Mouse (Mus musculus) stomach, embryonic 15.5 days (tissue): Measurements from ENCODE around the gene Usp49. TPM values are rescaled to one million over a fixed set of nuclear protein-coding genes. Genes with fewer than 3 reads are reported as not detected.
A peak's percentile ranks its signal among the peaks of the same experiment; 100 is the strongest.

ENCODE experiments used
- ATAC-seq: fragments of 200-750 bp; cut with Nextera tagmentation; 2 replicates; pipeline ENCODE4 v1.8.0; 2017; ENCODE audit warnings: low read depth, moderate number of reproducible peaks, moderate TSS enrichment; ENCODE audit not compliant: insufficient read depth, low FRiP score
- H3K27ac ChIP-seq: fragments of 300-500 bp; sonication (generic); 2 replicates; pipeline ENCODE4 v1.5.1; 2015; ENCODE audit warnings: mild to moderate bottlenecking, inconsistent platforms
- H3K27me3 ChIP-seq: fragments of 300-500 bp; sonication (generic); replicated peaks from 2 replicates; pipeline ENCODE4 v1.6.1; 2015; ENCODE audit warnings: inconsistent platforms
- H3K36me3 ChIP-seq: fragments of 300-500 bp; sonication (generic); 2 replicates; pipeline ENCODE4 v1.6.1; 2015; ENCODE audit warnings: inconsistent platforms
- H3K4me1 ChIP-seq: fragments of 300-500 bp; sonication (generic); 2 replicates; pipeline ENCODE4 v1.6.1; 2015; ENCODE audit warnings: inconsistent platforms
- H3K4me2 ChIP-seq: fragments of 300-500 bp; sonication (generic); 2 replicates; pipeline ENCODE4 v1.6.1; 2015; ENCODE audit warnings: mild to moderate bottlenecking, inconsistent platforms
- H3K4me3 ChIP-seq: fragments of 300-500 bp; sonication (generic); replicated peaks from 2 replicates; pipeline ENCODE4 v1.5.1; 2015; ENCODE audit warnings: inconsistent platforms
- H3K9ac ChIP-seq: fragments of 300-500 bp; sonication (generic); 2 replicates; pipeline ENCODE4 v1.6.1; 2015; ENCODE audit warnings: inconsistent platforms
- H3K9me3 ChIP-seq: fragments of 300-500 bp; sonication (generic); 2 replicates; pipeline ENCODE4 v1.6.1; 2016; ENCODE audit warnings: inconsistent platforms
- WGBS: fragments of 180-500 bp; shearing (Covaris S2); methylation state at CpG from one replicate; pipeline ENCODE4 v1.1.7; 2015; 5-methylcytosine and 5-hydroxymethylcytosine counted together
- polyA plus RNA-seq: library from polyadenylated mRNA; unstranded; fragments of >200 nt; fragmentation: Nextera tagmentation; extraction: Ambion mirVana; gene quantifications from 2 replicates; pipeline ENCODE4 v1.2.1, GENCODE M21; 2015

Gene Usp49
- polyA plus RNA-seq, 1 experiment from 2014 or later: 6.3 TPM

DNA sequence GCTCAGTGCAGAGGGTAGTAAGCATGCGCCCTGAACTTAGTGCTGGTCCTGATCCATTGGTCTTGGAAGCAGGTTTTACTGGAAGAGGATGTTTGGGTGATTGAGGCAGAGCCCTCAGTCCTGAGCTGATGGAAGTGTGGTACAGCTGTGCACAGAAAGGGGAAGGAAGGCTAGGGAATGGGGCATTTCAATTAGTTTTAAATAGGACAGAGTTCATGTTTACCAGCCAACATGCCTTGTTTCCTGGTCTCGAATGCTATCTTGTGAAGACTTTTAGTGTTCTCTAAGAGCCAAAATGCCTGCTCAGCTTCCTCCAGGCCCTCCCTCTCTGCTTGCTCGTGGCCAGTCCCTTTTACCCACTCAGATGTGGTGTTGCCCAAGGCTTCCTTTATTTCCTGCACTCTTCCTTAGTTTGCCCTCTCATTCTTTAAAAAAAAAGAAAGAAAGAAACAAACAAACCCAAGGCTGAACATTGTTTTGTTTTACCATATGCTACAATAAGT, 28.3 kb downstream of the Usp49 start:
- H3K4me3 ChIP-seq: no peak overlapping the region
- no peak overlapping the region for H3K9ac ChIP-seq
- no peaks in the 10 kb centered on the region for H3K9me3 ChIP-seq
- WGBS: 67% methylated on average over 3 of the region's 3 CpGs
- no peaks in the 10 kb centered on the region for H3K36me3 ChIP-seq
- no peaks in the 10 kb centered on the region for H3K4me1 ChIP-seq
- no peak overlapping the region for H3K4me2 ChIP-seq
- H3K27me3 ChIP-seq: no peaks in the 10 kb centered on the region
- no peak overlapping the region for H3K27ac ChIP-seq
- ATAC-seq: no peak

DNA sequence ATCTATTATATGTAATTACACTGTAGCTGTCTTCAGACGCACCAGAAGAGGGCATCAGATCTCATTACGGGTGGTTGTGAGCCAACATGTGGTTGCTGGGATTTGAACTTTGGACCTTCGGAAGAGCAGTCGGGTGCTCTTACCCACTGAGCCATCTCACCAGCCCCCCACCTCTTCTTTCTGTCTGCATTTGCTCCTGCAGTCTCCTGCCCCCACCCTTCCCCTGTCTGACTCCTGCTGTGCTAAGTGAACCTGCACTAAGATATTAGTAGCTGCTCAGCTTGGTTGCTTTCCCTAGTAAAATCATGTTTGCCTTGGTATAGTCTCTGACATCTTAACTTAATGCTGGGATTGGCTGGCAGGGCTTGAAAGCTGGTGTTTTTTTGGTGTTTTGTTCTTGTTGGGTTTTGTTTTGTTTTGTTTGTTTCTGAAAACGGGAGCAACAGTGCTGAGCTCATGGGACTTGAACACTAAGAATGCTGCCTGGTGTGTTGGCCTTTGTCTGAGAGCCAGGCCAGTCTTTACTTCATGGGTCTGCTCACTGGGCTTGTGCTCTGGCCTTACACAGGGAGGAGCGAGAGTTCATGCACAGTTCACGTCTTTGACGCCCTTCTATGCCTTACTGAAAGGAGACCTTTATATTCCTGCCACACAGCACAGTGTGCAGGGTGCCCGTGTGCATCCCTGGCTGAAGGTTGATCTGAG, 32.7 kb downstream of the Usp49 start:
- no peaks in the 10 kb centered on the region for H3K27me3 ChIP-seq
- no peaks in the 10 kb centered on the region for H3K9me3 ChIP-seq
- 0 out of 2 replicates have a peak, but pooled peaks have one; percentile 35 for ATAC-seq
- no peak overlapping the region for H3K27ac ChIP-seq
- H3K4me3 ChIP-seq: no peak overlapping the region
- H3K9ac ChIP-seq: no peak overlapping the region
- H3K4me1 ChIP-seq: no peaks in the 10 kb centered on the region
- H3K36me3 ChIP-seq: no peaks in the 10 kb centered on the region
- 69% methylated on average over 9 of the region's 9 CpGs for WGBS
- H3K4me2 ChIP-seq: no peak overlapping the region

DNA sequence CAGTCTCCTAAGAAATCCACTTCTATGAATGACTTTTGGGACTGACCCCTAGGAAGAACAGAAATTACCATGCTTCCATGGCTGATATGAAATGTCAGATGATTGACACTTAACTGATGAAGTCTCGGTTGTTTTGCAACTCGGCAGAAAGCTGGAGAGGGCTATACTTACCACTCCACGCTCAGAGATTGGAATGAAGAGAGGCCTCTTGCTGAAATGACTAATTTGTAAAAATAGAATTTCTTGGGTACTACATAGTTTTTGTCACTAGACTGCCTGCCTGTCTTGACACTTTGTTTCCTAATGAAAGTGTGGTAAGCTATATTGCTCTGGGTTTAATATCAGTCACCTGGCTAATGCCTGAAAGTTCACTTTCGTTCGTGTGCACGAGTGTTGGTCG, 34.0 kb downstream of the Usp49 start:
- H3K36me3 ChIP-seq: no peaks in the 10 kb centered on the region
- no peak overlapping the region for H3K4me3 ChIP-seq
- no peak overlapping the region for H3K27ac ChIP-seq
- 83% methylated on average over 7 of the region's 7 CpGs for WGBS
- H3K4me2 ChIP-seq: no peak overlapping the region
- H3K9ac ChIP-seq: no peak overlapping the region
- no peaks in the 10 kb centered on the region for H3K27me3 ChIP-seq
- no peak for ATAC-seq
- no peaks in the 10 kb centered on the region for H3K9me3 ChIP-seq
- H3K4me1 ChIP-seq: no peaks in the 10 kb centered on the region

DNA sequence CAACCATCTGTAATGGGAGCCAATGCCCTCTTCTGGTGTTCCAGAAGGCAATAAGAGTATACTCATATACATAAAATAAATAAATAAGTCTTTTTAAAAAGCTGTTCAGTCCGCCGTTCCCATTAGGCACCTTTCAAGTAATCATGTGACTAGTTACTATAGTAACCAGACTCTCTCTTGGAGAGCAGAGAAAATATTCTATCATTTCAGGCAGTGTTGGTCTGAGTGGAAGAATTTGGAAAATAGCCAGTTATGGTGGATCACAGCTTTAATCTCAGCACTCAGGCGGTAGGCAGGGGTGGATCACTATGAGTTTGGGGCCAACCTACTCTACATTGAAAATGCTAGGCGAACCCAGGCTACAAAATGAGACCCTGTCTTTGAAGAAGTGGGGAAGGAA, 38.7 kb downstream of the Usp49 start:
- Histone ChIP-seq H3K27me3 (no peaks in the 10 kb centered on the region), H3K36me3 (no peaks in the 10 kb centered on the region), H3K4me1 (peaks cover 8% of the 10 kb centered on the region), H3K27ac (no peak overlapping the region), H3K4me3 (no peak overlapping the region), H3K9ac (no peak overlapping the region), H3K4me2 (no peak overlapping the region), H3K9me3 (no peaks in the 10 kb centered on the region)
- no peak for ATAC-seq
- 58% methylated on average over 4 of the region's 4 CpGs for WGBS

DNA sequence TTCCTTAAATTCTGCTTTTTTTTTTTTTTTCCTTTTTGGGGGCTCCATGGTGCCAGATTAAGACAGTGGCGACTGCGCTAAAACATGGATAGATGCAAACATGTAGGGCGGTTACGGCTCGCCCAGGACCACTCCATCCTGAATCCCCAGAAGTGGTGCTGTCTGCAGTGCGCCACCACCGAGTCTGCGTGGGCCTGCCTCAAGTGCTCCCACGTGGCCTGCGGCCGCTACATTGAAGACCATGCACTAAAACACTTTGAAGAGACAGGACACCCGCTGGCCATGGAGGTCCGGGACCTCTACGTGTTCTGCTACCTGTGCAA, 41.5 kb downstream of the Usp49 start:
- 0 out of 2 replicates have a peak, but pooled peaks have one; percentile 27 for ATAC-seq
- no peak overlapping the region for H3K27ac ChIP-seq
- 29% methylated on average over 14 of the region's 14 CpGs for WGBS

DNA sequence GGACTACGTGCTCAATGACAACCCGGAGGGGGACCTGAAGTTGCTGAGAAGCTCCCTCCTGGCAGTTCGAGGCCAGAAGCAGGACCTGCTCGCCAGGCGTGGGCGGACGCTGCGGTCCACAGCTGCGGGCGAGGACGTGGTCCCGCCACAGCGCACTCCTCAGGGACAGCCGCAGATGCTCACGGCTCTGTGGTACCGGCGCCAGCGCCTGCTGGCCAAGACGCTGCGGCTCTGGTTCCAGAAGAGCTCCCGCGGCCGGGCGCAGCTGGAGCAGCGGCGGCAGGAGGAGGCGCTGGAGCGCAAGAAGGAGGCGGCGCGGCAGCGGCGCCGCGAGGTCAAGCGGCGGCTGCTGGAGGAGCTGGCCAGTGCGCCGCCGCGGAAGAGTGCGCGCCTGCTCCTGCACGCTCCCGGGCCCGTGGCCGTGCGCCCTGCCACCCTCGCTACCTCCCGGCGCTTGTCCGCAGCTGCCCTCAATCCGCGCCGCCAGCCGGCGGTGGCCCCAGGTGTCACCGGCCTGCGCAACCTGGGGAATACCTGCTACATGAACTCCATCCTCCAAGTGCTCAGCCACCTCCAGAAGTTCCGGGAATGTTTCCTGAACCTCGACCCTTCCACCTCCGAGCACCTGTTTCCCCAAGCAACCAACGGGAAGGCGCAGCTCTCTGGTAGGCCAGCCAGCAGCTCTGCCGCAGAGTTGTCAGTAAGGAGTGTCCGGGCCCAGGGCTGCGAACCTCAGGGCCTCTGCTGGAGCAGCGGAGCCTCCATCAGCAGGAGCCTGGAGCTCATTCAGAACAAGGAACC, 42.0 kb downstream of the Usp49 start:
- Histone ChIP-seq H3K27ac (no peak overlapping the region; the same call in 1 of the 2 replicates), H3K9ac (no peak overlapping the region), H3K36me3 (no peaks in the 10 kb centered on the region), H3K27me3 (no peaks in the 10 kb centered on the region), H3K4me2 (peak overlapping the region; percentile 89), H3K9me3 (no peaks in the 10 kb centered on the region), H3K4me3 (peak overlapping the region; percentile 44), H3K4me1 (peaks cover 8% of the 10 kb centered on the region)
- 7% methylated on average over 67 of the region's 68 CpGs for WGBS
- peak; percentile 78; the same call in 1 of the 2 replicates for ATAC-seq

More for the DNA sequence above, 41.5 kb downstream of the Usp49 start:
- Histone ChIP-seq H3K27me3 (no peaks in the 10 kb centered on the region), H3K9ac (no peak overlapping the region), H3K4me1 (peaks cover 8% of the 10 kb centered on the region), H3K36me3 (no peaks in the 10 kb centered on the region), H3K4me3 (peak overlapping the region; percentile 44), H3K9me3 (no peaks in the 10 kb centered on the region), H3K4me2 (peak overlapping the region; percentile 89)

DNA sequence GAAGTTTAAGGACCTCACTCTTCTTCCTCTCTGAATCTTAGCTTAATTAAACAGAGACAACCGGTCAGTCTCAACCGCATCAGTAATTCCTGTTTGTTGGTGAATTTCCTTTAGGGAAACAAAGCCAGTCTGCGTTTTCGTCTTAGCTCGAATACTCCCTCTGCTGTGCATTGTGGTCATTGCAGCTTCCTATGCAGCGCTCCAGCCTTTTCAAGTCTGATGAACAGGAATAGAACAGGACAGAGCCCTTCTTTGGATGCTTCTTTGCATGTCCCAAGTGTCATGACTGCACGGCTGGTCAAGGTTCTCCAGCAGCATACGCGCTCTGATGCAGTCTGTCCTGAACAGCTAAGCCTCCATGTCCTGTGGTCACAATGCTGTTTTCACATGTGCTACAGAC, 46.1 kb downstream of the Usp49 start:
- H3K27ac ChIP-seq: no peak overlapping the region
- no peak overlapping the region for H3K4me3 ChIP-seq
- no peak for ATAC-seq
- peaks cover 9% of the 10 kb centered on the region for H3K36me3 ChIP-seq
- H3K4me1 ChIP-seq: peaks cover 8% of the 10 kb centered on the region
- 23% methylated on average over 9 of the region's 9 CpGs for WGBS
- no peak overlapping the region for H3K9ac ChIP-seq
- H3K27me3 ChIP-seq: no peaks in the 10 kb centered on the region
- H3K9me3 ChIP-seq: no peaks in the 10 kb centered on the region
- no peak overlapping the region for H3K4me2 ChIP-seq

DNA sequence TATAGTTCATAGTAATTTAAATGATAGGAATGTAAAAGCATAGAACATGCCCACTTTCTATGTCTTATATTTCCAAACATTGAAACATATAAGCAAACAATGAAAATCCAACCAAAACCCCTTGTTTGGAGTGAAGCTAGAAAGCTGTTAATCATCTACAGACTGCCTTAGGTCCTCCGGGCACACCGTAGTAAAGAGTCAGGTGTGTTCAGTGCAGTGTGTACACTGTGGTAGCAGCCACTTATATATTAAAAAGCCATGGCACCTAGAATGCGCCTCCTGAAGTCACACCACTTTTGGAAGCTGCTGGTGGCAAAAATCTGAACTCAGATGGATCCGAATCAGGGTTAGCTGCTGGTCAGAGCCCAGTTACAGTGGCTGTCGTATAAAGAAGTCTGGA, 47.7 kb downstream of the Usp49 start:
- Histone ChIP-seq H3K27me3 (no peaks in the 10 kb centered on the region), H3K4me2 (no peak overlapping the region), H3K4me3 (no peak overlapping the region), H3K4me1 (no peaks in the 10 kb centered on the region), H3K27ac (0 out of 2 replicates have a peak overlapping the region, but pooled peaks have one; percentile 18), H3K9ac (no peak overlapping the region), H3K9me3 (no peaks in the 10 kb centered on the region), H3K36me3 (peaks cover 14% of the 10 kb centered on the region)
- 69% methylated on average over 5 of the region's 5 CpGs for WGBS
- 0 out of 2 replicates have a peak, but pooled peaks have one; percentile 60 for ATAC-seq

DNA sequence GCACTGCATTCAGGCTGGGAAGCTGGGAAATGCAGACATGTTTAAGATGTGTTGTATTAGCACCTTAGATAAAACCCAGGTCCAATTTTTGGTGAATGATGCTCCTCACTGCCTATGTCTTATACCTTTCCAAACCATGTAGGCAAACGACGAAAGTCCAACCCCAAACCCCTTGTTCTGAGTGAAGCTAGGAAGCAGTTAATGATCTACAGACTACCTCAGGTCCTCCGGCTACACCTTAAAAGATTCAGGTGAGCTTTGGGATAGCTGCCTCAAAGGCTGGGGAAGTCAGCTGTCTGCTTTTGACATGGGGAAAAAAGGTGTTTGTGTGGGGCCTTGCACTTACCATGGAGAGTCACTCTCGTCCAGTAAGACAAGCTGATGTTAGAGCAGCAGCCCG, 48.2 kb downstream of the Usp49 start:
- 0 out of 2 replicates have a peak overlapping the region, but pooled peaks have one; percentile 18 for H3K27ac ChIP-seq
- WGBS: 69% methylated on average over 5 of the region's 5 CpGs
- no peak for ATAC-seq
- H3K4me2 ChIP-seq: no peak overlapping the region
- H3K4me1 ChIP-seq: no peaks in the 10 kb centered on the region
- H3K36me3 ChIP-seq: peaks cover 14% of the 10 kb centered on the region
- H3K9me3 ChIP-seq: no peaks in the 10 kb centered on the region
- H3K27me3 ChIP-seq: no peaks in the 10 kb centered on the region
- H3K4me3 ChIP-seq: no peak overlapping the region
- H3K9ac ChIP-seq: no peak overlapping the region

DNA sequence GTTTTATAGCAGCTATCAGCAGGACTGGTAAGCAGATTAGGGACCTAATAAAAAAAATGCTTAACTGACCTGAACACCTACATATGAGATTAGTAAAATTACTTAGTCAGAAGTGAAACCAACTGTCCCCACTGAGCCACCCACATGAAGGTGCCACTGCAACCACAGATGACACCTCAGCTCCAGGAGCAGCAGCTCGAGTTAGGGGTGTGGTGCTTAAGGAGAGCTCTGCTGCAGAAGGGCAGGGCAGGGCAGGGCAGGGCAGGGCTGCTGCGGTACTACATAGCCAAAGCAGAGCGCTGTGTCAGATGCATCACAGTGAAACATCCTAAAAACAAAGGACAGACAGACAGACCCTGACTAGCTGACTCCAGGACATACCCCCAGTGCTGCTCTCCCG, 52.3 kb downstream of the Usp49 start:
- WGBS: 74% methylated on average over 4 of the region's 4 CpGs
- Histone ChIP-seq H3K9me3 (no peaks in the 10 kb centered on the region), H3K27ac (no peak overlapping the region), H3K4me3 (no peak overlapping the region), H3K9ac (no peak overlapping the region), H3K4me2 (no peak overlapping the region), H3K36me3 (peaks cover 36% of the 10 kb centered on the region), H3K27me3 (no peaks in the 10 kb centered on the region), H3K4me1 (peaks cover 7% of the 10 kb centered on the region)
- no peak for ATAC-seq

DNA sequence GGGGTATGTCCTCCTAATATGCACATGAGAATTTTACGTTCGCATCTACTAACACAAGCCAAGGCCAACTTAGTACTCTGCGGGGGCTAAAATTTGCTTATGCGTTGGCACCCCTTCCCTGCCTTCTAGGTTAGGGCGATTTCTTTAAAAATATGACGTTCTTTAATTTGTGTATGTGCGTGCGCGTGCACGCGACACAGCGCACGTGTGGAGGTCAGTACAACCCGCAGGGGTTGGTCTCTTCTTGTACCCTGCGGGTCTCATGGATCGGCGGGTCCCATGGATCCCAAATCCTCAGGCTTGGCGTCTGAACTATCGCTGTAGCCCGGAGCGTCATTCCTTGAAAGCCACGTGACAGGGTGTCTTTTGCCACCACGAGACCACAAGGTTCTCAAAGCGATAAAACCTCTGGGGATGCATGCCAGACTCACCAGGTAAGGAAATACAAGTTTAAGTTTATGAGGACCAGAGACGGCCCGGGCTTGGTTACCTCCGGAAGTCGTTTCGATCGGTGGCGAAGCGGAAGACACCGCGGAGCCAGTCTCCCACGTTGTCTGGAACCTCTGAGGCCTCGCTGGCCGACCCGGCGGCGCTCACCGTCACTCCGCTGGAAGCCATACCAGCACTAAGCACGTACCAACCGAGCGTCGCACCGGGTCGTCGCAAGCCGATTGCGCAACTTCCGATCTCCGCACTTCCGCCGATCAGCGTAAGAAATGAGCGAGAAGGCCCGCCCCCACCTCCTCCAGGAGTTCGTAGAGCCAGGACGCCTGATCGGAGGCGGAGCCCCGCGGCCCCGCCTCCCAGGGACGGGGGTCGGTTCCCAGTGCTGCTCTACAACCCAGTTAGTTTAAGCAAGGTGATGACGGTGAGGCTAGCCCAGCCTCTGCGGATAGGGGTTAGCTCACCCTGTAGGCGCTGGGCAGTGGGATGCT, 57.2 kb downstream of the Usp49 start:
- H3K36me3 ChIP-seq: peaks cover 22% of the 10 kb centered on the region; the same call in 1 of the 2 replicates
- H3K27ac ChIP-seq: peak overlapping the region; percentile 87
- H3K4me3 ChIP-seq: peak overlapping the region; percentile 89
- peak overlapping the region; percentile 97 for H3K4me2 ChIP-seq
- H3K4me1 ChIP-seq: peaks cover 12% of the 10 kb centered on the region
- peak; percentile 91 for ATAC-seq
- WGBS: under 1% methylated on average over 70 of the region's 70 CpGs
- no peaks in the 10 kb centered on the region for H3K27me3 ChIP-seq
- no peaks in the 10 kb centered on the region for H3K9me3 ChIP-seq
- H3K9ac ChIP-seq: peak overlapping the region; percentile 69
